Mouse (Mus musculus) Patski (cell line): ENCODE data around the gene Timm10b. TPM values are rescaled to one million over a fixed set of nuclear protein-coding genes. Genes with fewer than 3 reads are reported as not detected.

Experiments
- ATAC-seq: fragments of 100-300 bp; one replicate; pipeline ENCODE4 v1.8.0; 2021
- CTCF ChIA-PET: fragments of 350-600 bp; sonication (Branson Sonifier 250); formaldehyde crosslinking; loops from one replicate; lab custom pipeline; 2022; ENCODE audit warnings: inconsistent platforms; lab: Charles Lee
- POLR2A ChIA-PET: fragments of 350-600 bp; sonication (Branson Sonifier 250); formaldehyde crosslinking; loops from one replicate; lab custom pipeline; 2022; ENCODE audit warnings: antibody characterized with exemption, inconsistent platforms; lab: Charles Lee
- DNase-seq: peaks from one replicate; pipeline ENCODE4 v3.0.0-alpha.2; 2011; ENCODE audit warnings: low read depth, low spot score
- H3K27me3 ChIP-seq: fragments of 371-371 bp; one replicate; pipeline ENCODE4 v1.5.1; 2021
- CTCF ChIP-seq: fragments of 100-300 bp; IDR thresholded peaks from one replicate; pipeline ENCODE4 v1.5.1; 2021
- in situ Hi-C: fragments of 300-500 bp; cut with MboI; formaldehyde crosslinking; loops from 3 replicates; pipeline ENCODE4 v1.11.1; 2018; ENCODE audit warnings: low pct_unique_long_range_greater_than_20kb, mixed read lengths
- polyA plus RNA-seq: library from polyadenylated mRNA; unstranded; gene quantifications from one replicate; pipeline ENCODE4 v1.2.3, GENCODE M21; 2021

Timm10b gene
- polyA plus RNA-seq, 1 experiment from 2014 or later = 47.6 TPM

DNA sequence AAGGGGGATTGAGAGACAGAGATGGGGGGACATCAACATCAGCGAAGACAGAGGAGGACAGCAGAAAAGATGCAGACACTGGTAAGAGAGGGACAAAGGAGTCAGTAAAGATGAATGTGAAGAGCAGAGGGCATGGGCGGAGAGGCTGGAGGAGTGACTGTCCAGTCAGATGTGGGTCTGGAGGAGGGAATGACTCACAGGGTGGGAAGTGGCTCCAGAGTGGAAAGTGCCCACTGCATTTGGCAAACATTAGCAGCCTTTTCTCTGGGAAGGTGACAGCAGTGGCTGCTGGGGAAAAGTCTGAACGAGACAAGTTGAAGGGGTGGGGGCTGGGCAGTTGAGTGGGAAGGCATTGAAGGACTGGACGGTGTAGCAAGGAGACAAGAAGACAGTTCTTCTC is 18.8 kb upstream of the Timm10b start:
- ATAC-seq = peak; percentile 44
- in situ Hi-C loops = no loop called here
- no peak for DNase-seq
- CTCF ChIA-PET = interaction anchor here (1.0 to 1.5 kb wide), 4 partner anchors 9 to 53 kb away, joined by 3 to 4 read pairs (median 3); no protein-coding TSS in a partner anchor
- no peak for TF ChIP-seq CTCF
- no peaks in the 10 kb centered on the region for H3K27me3 ChIP-seq
- POLR2A ChIA-PET = no interaction called here

DNA sequence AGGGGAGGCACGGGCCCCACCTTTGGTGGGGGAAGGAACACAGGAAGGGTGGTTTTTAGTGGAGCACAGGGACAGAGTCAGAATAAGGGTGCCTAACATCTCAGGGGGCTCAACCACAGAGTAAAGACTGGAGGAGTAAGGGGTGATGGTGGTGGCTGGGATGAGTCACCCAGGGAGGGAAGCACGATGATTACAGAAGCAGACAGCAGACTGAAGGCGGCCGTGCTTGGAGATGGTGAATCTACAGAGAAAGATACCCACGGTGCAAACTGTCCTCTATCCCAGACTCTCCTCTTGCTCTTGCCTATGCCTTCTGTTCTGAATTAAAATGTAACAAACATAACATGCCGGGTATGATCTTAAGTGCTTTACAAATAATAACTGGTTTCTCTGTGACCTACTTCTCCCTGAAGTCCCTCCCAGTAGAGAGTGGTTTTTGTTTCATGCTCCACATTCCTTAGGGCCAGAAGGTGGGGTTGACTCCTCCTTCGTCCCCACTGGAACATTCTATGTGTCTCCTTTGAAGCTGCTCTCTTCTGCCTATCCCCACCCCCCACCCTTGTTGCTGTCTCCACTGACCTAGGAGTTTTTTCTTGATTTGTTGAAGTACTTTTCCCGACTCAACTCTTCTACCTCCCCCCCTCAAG is 18.1 kb upstream of the Timm10b start:
- ATAC-seq (peak; percentile 85), DNase-seq (no peak)
- TF ChIP-seq CTCF = no peak
- no peaks in the 10 kb centered on the region for H3K27me3 ChIP-seq
- ChIA-PET CTCF (interaction anchor here (1.0 to 1.7 kb wide), 4 partner anchors 8 to 14 kb away, joined by 3 to 4 read pairs (median 4); no protein-coding TSS in a partner anchor), POLR2A (interaction anchor here (1.5 kb wide), 1 partner anchor 14 kb away, joined by 5 read pairs; no protein-coding TSS in a partner anchor)
- in situ Hi-C loops = no loop called here

DNA sequence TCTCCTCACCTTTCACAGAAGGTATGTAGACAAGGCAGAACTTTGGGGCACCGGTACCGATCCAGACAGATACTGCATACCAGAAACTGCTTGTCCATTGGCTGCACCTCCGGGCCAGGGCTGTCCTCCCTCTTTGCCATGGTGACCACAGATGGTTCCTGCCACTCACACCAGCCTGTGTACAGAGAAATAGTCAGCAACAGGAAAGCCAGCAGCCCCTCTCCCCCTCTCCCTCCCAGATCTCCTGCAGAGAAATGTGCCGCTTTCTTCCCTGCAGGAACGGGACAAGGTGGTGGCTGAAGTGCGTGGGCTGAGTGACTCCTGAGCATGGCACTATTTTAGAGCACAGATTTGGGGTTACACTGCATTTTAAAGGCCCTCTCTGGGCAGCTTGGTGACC is 14.5 kb upstream of the Timm10b start:
- ChIA-PET POLR2A (no interaction called here), CTCF (no interaction called here)
- in situ Hi-C loops = loop anchor here (25.0 kb wide), 1 partner anchor 238 kb away; the partner anchor contains the start of gene Gm5901
- no peak for DNase-seq
- no peak for TF ChIP-seq CTCF
- no peaks in the 10 kb centered on the region for H3K27me3 ChIP-seq
- no peak for ATAC-seq

DNA sequence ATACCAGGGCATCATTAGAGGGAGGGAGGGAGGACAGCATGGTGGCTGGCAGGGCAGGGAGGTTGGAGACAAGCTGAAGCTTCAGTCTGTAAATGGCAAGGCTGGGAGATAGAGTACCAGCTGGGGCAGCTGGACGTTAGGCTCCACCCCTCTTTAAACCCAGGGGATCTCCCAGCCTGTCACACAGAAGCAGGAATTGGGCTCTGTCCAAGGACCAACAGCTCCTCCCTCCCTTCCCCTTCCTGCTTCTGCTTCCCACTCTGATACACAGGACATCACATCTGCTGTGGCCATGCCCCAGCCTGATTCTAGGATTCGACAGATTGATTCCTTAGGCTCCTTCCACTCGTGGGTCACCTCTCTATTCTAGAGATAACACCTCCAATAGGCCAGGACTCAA is 11.2 kb upstream of the Timm10b start:
- DNase-seq = no peak
- ATAC-seq = no peak
- in situ Hi-C loops = loop anchor here (25.0 kb wide), 1 partner anchor 241 kb away; the partner anchor contains the start of gene Gm5901
- POLR2A ChIA-PET = no interaction called here
- TF ChIP-seq CTCF = no peak
- H3K27me3 ChIP-seq = no peaks in the 10 kb centered on the region
- CTCF ChIA-PET = interaction anchor here (1.1 to 1.4 kb wide), 2 partner anchors 12 to 21 kb away, joined by 3 to 4 read pairs; no protein-coding TSS in a partner anchor

DNA sequence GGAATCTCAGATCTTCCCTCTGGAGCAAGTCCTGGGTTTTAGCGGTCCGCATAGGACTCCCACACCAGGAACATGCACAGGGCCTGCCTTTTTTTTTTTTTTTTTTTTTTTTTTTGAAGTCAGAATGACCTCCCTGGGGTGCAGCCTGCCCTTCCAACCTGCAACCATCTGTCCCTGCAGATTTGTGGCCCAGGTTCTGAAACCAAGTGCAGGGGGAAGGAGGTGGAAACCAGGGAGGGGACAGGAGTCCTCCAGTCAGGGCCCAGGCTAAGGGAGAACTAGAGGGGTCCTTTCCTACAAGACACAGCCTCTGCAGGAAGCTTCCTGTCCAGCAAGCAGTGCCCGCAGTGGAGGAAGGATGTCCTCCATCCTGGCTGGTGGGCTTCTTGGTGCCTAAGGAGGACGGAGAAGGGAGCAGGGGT is 7.3 kb upstream of the Timm10b start:
- TF ChIP-seq CTCF = no peak
- DNase-seq (no peak), ATAC-seq (peak; percentile 10)
- no peaks in the 10 kb centered on the region for H3K27me3 ChIP-seq
- in situ Hi-C loops = loop anchor here (25.0 kb wide), 1 partner anchor 245 kb away; the partner anchor contains the start of gene Gm5901
- ChIA-PET POLR2A (interaction anchor here (0.5 kb wide), 1 partner anchor 718 kb away, joined by 3 read pairs; no protein-coding TSS in a partner anchor), CTCF (no interaction called here)

DNA sequence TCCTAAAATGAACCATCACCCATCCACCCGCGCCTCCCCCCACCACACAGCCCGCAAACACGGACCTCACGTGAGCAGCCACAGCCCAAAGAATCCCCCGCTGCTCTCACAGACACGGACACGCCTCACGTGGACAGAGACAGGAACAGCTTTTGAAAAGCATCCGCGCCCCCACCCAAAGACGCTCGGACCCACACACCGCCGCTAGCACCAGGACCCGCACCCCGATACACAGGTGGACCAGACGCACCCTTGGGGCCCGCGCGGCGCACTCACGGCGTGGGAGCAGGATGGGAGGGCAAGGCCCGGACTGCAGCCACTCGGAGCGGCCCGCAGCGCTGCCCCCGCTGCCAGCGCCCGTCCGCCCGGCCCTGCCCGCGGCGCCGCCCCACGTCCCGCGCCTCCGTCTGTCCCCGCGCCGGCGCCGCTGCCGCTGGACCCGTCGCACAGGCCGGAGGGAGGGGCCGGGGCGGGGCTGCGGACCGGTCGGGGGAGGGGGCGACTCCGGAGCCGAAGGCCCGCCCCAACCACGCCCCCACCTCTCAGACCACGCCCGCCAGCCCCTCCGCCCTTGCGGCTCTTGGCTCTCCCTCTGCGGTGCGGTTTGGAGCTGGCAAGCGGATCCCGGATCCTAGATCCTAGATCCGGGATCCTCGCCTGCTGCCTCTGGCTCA is 6.6 kb upstream of the Timm10b start, which contains the start of gene Trim3:
Gene Trim3, minus strand, starts transcription at position 445 of the 674 bp plus-strand sequence.
- POLR2A ChIA-PET = interaction anchor here (0.5 kb wide), 1 partner anchor 717 kb away, joined by 3 read pairs; no protein-coding TSS in a partner anchor
- ATAC-seq = peak; percentile 88
- CTCF ChIA-PET = interaction anchor here (0.5 kb wide), 1 partner anchor 117 kb away, joined by 3 read pairs; no protein-coding TSS in a partner anchor
- no peaks in the 10 kb centered on the region for H3K27me3 ChIP-seq
- DNase-seq = no peak
- in situ Hi-C loops = loop anchor here (25.0 kb wide), 1 partner anchor 246 kb away; the partner anchor contains the start of gene Gm5901
- no peak for TF ChIP-seq CTCF

DNA sequence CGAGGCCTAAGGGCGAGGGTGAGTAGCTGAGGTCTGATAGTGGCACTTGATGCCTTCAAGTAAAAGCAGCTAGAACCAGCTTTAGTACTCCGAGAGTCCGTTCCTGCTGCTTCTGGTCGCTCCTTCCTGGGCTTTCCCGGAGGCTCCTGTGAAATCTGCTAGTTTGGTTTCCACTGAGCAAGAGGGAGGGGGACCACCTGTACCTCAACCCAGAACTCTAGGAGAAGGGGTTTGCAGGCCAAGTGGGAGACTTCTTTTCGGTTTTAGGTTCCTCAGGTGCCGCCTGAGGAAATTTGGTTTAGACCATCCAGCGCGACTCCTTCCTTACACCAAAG is 6.1 kb upstream of the Timm10b start:
- ChIA-PET CTCF (interaction anchor here (0.5 kb wide), 1 partner anchor 117 kb away, joined by 3 read pairs; no protein-coding TSS in a partner anchor), POLR2A (interaction anchor here (0.7 kb wide), 1 partner anchor 10 kb away, joined by 3 read pairs; no protein-coding TSS in a partner anchor)
- H3K27me3 ChIP-seq = no peaks in the 10 kb centered on the region
- TF ChIP-seq CTCF = no peak
- DNase-seq = no peak
- no peak for ATAC-seq
- in situ Hi-C loops = loop anchor here (25.0 kb wide), 1 partner anchor 246 kb away; the partner anchor contains the start of gene Gm5901

DNA sequence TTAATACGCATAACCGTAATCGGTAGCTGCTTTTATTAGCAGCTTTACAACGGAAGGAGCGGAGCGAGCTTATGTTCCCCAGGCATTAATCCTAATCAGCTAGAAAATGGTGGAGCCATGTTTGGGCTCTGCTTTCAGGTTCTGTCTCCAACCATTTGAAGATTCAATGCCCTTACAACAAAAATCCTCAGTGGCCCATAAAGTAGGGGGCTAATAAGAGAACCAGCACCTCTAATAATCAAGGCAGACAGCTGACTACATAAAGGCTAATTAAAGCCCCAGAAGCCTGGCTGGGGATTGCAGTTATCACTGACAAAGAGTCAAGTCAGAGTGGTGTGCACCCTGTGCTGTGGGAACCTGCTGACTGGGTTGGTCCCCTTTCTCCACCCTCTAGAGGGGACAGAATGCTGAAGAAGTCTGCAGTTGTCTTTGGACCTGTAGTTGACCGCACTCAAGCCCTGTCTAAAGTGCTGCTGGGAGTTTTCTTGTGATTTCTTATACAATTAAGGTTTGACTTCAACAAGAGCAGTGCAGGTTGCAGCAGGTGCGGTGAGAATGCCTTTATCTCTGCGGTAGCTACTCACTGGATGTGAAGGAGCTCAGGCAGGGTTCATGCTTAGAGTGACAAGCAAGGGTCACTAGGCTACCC is 5.5 kb upstream of the Timm10b start:
- TF ChIP-seq CTCF = no peak
- DNase-seq (no peak), ATAC-seq (no peak)
- in situ Hi-C loops = loop anchor here (25.0 kb wide), 1 partner anchor 247 kb away; the partner anchor contains the start of gene Gm5901
- POLR2A ChIA-PET = interaction anchor here (0.7 kb wide), 1 partner anchor 11 kb away, joined by 3 read pairs; no protein-coding TSS in a partner anchor
- CTCF ChIA-PET = interaction anchor here (0.9 kb wide), 1 partner anchor 16 kb away, joined by 3 read pairs; the partner anchor contains the start of gene Dnhd1
- no peaks in the 10 kb centered on the region for H3K27me3 ChIP-seq

DNA sequence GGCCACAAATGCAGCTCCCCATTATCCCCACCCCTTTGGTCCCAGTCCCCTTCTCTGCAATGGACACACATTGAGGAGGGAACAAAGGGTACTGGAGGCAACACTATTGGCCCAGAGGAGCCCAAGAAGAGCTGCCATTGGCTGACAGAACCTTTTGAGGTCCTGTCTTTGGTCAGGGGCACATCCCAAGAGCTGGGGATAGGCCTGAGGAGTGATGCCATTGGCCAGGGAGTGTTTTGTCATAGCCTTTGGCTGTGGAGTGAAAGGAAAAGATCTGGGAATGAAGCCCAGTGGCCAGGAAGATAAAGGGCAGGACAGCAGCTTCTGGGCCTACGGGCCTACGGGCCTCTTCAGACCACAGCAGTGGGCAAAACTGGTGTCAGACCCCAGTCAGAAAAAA is 4.1 kb upstream of the Timm10b start:
- DNase-seq (no peak), ATAC-seq (no peak)
- in situ Hi-C loops = loop anchor here (25.0 kb wide), 1 partner anchor 248 kb away; the partner anchor contains the start of gene Gm5901
- ChIA-PET CTCF (interaction anchor here (0.9 kb wide), 1 partner anchor 13 kb away, joined by 4 read pairs; no protein-coding TSS in a partner anchor), POLR2A (interaction anchor here (1.1 kb wide), 1 partner anchor 14 kb away, joined by 5 read pairs; no protein-coding TSS in a partner anchor)
- no peaks in the 10 kb centered on the region for H3K27me3 ChIP-seq
- no peak for TF ChIP-seq CTCF

DNA sequence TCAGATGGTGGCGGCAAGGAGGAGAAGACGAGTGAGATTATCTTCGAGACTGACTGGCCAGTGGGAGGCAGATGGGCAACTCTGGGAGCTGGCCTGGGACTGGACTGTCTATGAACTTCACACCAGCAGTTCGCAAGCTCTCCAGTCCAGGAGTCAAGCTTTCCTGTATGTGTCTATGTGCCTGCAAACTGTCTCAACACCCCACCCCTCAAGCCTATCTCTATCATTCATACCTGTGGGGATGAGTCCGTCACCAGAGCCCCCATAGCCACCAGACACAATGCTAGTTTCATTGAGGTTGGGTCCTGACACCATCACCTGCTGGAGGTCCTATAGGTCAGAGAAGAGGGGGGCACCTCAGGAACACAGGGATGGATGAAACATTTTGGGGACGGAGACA is 1.1 kb upstream of the Timm10b start:
- no peak for ATAC-seq
- ChIA-PET POLR2A (no interaction called here), CTCF (no interaction called here)
- in situ Hi-C loops = loop anchor here (25.0 kb wide), 1 partner anchor 251 kb away; the partner anchor contains the start of gene Gm5901
- DNase-seq = no peak
- TF ChIP-seq CTCF = no peak
- H3K27me3 ChIP-seq = no peaks in the 10 kb centered on the region
